Mouse (Mus musculus): ENCODE measurements at regions not wholly inside any gene's neighbourhood (a gene's known extent, or its start where the extent isn't known, plus 50 kb on each side); places are given as distances from the start of the nearest gene placed in this dataset.

GRCm38 (mm10) chr12:55926276-55926973 is 90.3 kb downstream of the Brms1l start:
- no peaks in the 10 kb centered on the region for H3K36me3 ChIP-seq (ENCODE audit: control insufficient read depth, insufficient read depth, low read length, poor library complexity, severe bottlenecking)
- DNase-seq (ENCODE audit: low read depth, low spot score), result no peak
- H3K27me3 ChIP-seq (ENCODE audit: control insufficient read depth, insufficient read depth, low read length, poor library complexity, severe bottlenecking), result no peaks in the 10 kb centered on the region
